Mouse (Mus musculus) ES-Bruce4 (cell line): ENCODE data around the gene Glce. TPM values are rescaled to one million over a fixed set of nuclear protein-coding genes. Genes with fewer than 3 reads are reported as not detected.

Experiments used
- H3K27ac ChIP-seq: 2 replicates; pipeline ENCODE4 v1.5.1; 2012; ENCODE audit warnings: low read length, inconsistent platforms; ENCODE audit not compliant: insufficient read depth
- H3K27me3 ChIP-seq: 2 replicates; pipeline ENCODE4 v1.6.1; 2012; ENCODE audit warnings: mild to moderate bottlenecking, low read length, inconsistent platforms; ENCODE audit not compliant: control insufficient read depth, poor library complexity, insufficient read depth, severe bottlenecking
- H3K36me3 ChIP-seq: 2 replicates; pipeline ENCODE4 v1.6.1; 2012; ENCODE audit warnings: inconsistent platforms, mild to moderate bottlenecking, low read length, moderate library complexity; ENCODE audit not compliant: control insufficient read depth, poor library complexity, insufficient read depth, severe bottlenecking
- H3K4me1 ChIP-seq: one replicate; pipeline ENCODE4 v1.8.1; 2011; ENCODE audit warnings: low read length; ENCODE audit not compliant: control insufficient read depth, insufficient read depth
- H3K4me3 ChIP-seq: 2 replicates; pipeline ENCODE4 v1.5.1; 2011; ENCODE audit warnings: low read depth, mild to moderate bottlenecking, low read length
- H3K9ac ChIP-seq: 2 replicates; pipeline ENCODE4 v1.6.1; 2012; ENCODE audit warnings: low read depth, mild to moderate bottlenecking, inconsistent platforms; ENCODE audit not compliant: poor library complexity, severe bottlenecking
- H3K9me3 ChIP-seq: replicated peaks from 2 replicates; pipeline ENCODE4 v1.6.1; 2012; ENCODE audit warnings: mild to moderate bottlenecking, low read length, inconsistent platforms; ENCODE audit not compliant: control insufficient read depth, poor library complexity, insufficient read depth, severe bottlenecking
- CTCF ChIP-seq: IDR thresholded peaks from one replicate; pipeline ENCODE4 v1.8.1; 2011; ENCODE audit warnings: low read depth, low read length
- EP300 ChIP-seq: IDR thresholded peaks from 2 replicates; pipeline ENCODE4 v1.6.1; 2011; ENCODE audit warnings: low read depth, low read length; ENCODE audit not compliant: insufficient read depth
- POLR2A ChIP-seq: IDR thresholded peaks from one replicate; pipeline ENCODE4 v1.8.1; 2011; ENCODE audit warnings: low read length; ENCODE audit not compliant: insufficient read depth
- polyA plus RNA-seq: library from polyadenylated mRNA; stranded (reverse); fragments of >200 nt; gene quantifications from 2 replicates; pipeline ENCODE4 v1.2.4, GENCODE M21; 2011; ENCODE audit warnings: low read depth; ENCODE audit not compliant: missing spikeins, insufficient read depth, insufficient read length

The Glce gene
- polyA plus RNA-seq, 1 experiment: 19.9 TPM

GRCm38 (mm10) chr9:62057881-62058506 is 64.5 kb downstream of the Glce start:
- no peaks in the 10 kb centered on the region for H3K27me3 ChIP-seq
- TF ChIP-seq POLR2A (no peak), CTCF (no peak)

GRCm38 (mm10) chr9:62056206-62056605 is 66.2 kb downstream of the Glce start:
- Histone ChIP-seq H3K9ac (no peak overlapping the region), H3K27me3 (no peaks in the 10 kb centered on the region), H3K27ac (no peak overlapping the region), H3K4me1 (no peaks in the 10 kb centered on the region), H3K4me3 (no peak overlapping the region), H3K9me3 (no peaks in the 10 kb centered on the region), H3K36me3 (no peaks in the 10 kb centered on the region)
- TF ChIP-seq EP300 (no peak), CTCF (no peak), POLR2A (no peak)

More at GRCm38 (mm10) chr9:62057881-62058506, 64.5 kb downstream of the Glce start:
- Histone ChIP-seq H3K9ac (no peak overlapping the region), H3K4me3 (no peak overlapping the region), H3K27ac (no peak overlapping the region), H3K4me1 (no peaks in the 10 kb centered on the region), H3K36me3 (no peaks in the 10 kb centered on the region), H3K9me3 (no peaks in the 10 kb centered on the region)

GRCm38 (mm10) chr9:62050801-62051200 is 71.7 kb downstream of the Glce start:
- Histone ChIP-seq H3K9me3 (no peaks in the 10 kb centered on the region), H3K9ac (no peak overlapping the region), H3K27ac (no peak overlapping the region), H3K36me3 (no peaks in the 10 kb centered on the region), H3K4me1 (no peaks in the 10 kb centered on the region), H3K27me3 (no peaks in the 10 kb centered on the region), H3K4me3 (0 out of 2 replicates have a peak overlapping the region, but pooled peaks have one; percentile 21)
- TF ChIP-seq POLR2A: no peak
- TF ChIP-seq CTCF: peak; percentile 90

- no peak overlapping the region for H3K27ac ChIP-seq
- no peak overlapping the region for H3K9ac ChIP-seq
- H3K9me3 ChIP-seq: no peaks in the 10 kb centered on the region
- no peak overlapping the region for H3K4me3 ChIP-seq
- TF ChIP-seq POLR2A (no peak), CTCF (no peak), EP300 (no peak)
- no peaks in the 10 kb centered on the region for H3K36me3 ChIP-seq
- H3K4me1 ChIP-seq: no peaks in the 10 kb centered on the region
- H3K27me3 ChIP-seq: no peaks in the 10 kb centered on the region
Observed at GRCm38 (mm10) chr9:62049166-62049565, 73.3 kb downstream of the Glce start.

- Histone ChIP-seq H3K27me3 (no peaks in the 10 kb centered on the region), H3K36me3 (no peaks in the 10 kb centered on the region), H3K4me3 (no peak overlapping the region), H3K27ac (no peak overlapping the region), H3K9ac (no peak overlapping the region), H3K9me3 (no peaks in the 10 kb centered on the region), H3K4me1 (no peaks in the 10 kb centered on the region)
- no peak for TF ChIP-seq CTCF
Observed at GRCm38 (mm10) chr9:62042167-62042566, 80.3 kb downstream of the Glce start.

DNA sequence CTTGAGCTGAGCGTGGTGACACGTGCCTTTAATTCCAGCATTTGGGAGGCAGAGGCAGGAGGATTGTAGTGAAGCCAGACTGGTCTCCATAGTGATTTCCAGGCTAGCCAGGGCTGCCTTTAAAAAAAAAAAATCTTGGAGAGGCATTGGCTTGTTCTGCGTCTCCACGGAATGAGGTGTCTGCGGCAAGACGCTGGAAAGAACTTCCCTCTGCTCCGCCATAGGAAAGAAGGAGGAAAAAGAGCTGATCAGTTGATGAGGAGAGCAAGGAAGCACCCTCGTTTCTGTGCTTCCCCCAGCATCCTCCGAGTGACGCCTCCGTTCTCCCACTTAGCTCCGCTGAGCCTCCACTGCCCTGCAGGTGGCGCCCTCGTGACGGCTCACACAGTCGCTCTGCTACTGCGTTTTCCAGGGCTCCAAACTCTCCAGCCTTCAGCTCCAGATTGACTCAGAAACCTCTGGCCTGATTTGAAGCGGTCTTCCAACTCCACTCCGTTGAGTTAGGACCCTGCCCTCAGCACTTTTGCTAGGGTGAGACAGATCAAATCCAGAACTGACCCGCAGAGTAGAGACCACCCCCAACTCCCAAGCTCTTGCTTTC is 82.3 kb downstream of the Glce start:
- peak overlapping the region; percentile 19; the same call in 1 of the 2 replicates for H3K4me3 ChIP-seq
- TF ChIP-seq EP300 (0 out of 2 replicates have a peak, but pooled peaks have one; percentile 35), CTCF (peak; percentile 99), POLR2A (no peak)
- no peaks in the 10 kb centered on the region for H3K36me3 ChIP-seq
- H3K27ac ChIP-seq: no peak overlapping the region
- no peak overlapping the region for H3K9ac ChIP-seq
- H3K9me3 ChIP-seq: no peaks in the 10 kb centered on the region
- no peaks in the 10 kb centered on the region for H3K27me3 ChIP-seq
- H3K4me1 ChIP-seq: peaks cover 3% of the 10 kb centered on the region
